Mouse (Mus musculus) heart, embryonic 12.5 days (tissue): ENCODE data around the gene Sh3d19. TPM values are rescaled to one million over a fixed set of nuclear protein-coding genes. Genes with fewer than 3 reads are reported as not detected.

Source experiments
- ATAC-seq: fragments of 200-750 bp; cut with Nextera tagmentation; 2 replicates; pipeline ENCODE4 v1.8.0; 2017; ENCODE audit warnings: moderate TSS enrichment, moderate library complexity; ENCODE audit not compliant: insufficient number of reproducible peaks, low FRiP score
- H3K27ac ChIP-seq: fragments of 300-500 bp; sonication (generic); 2 replicates; pipeline ENCODE4 v1.5.1; 2016; ENCODE audit warnings: mild to moderate bottlenecking, moderate library complexity; ENCODE audit not compliant: poor library complexity, severe bottlenecking
- H3K27me3 ChIP-seq: fragments of 300-500 bp; sonication (generic); replicated peaks from 2 replicates; pipeline ENCODE4 v1.6.1; 2016; ENCODE audit warnings: mild to moderate bottlenecking, moderate library complexity
- H3K36me3 ChIP-seq: fragments of 300-500 bp; sonication (generic); 2 replicates; pipeline ENCODE4 v1.6.1; 2016; ENCODE audit warnings: mild to moderate bottlenecking, moderate library complexity
- H3K4me1 ChIP-seq: fragments of 300-500 bp; sonication (generic); replicated peaks from 2 replicates; pipeline ENCODE4 v1.6.1; 2016; ENCODE audit warnings: mild to moderate bottlenecking
- H3K4me2 ChIP-seq: fragments of 300-500 bp; sonication (generic); 2 replicates; pipeline ENCODE4 v1.6.1; 2016; ENCODE audit warnings: mild to moderate bottlenecking, moderate library complexity
- H3K4me3 ChIP-seq: fragments of 300-500 bp; sonication (generic); 2 replicates; pipeline ENCODE4 v1.5.1; 2016; ENCODE audit warnings: mild to moderate bottlenecking
- H3K9ac ChIP-seq: fragments of 300-500 bp; sonication (generic); 2 replicates; pipeline ENCODE4 v1.6.1; 2016; ENCODE audit warnings: mild to moderate bottlenecking, moderate library complexity
- H3K9me3 ChIP-seq: fragments of 300-500 bp; sonication (generic); replicated peaks from 2 replicates; pipeline ENCODE4 v1.6.1; 2016; ENCODE audit warnings: mild to moderate bottlenecking, moderate library complexity
- WGBS: fragments of 180-500 bp; shearing (Covaris S2); methylation state at CpG from one replicate; pipeline ENCODE4 v1.1.7; 2016; 5-methylcytosine and 5-hydroxymethylcytosine counted together
- polyA plus RNA-seq: library from polyadenylated mRNA; unstranded; fragments of >200 nt; fragmentation: Nextera tagmentation; extraction: Ambion mirVana; gene quantifications from 2 replicates; pipeline ENCODE4 v1.2.1, GENCODE M21; 2016

The Sh3d19 gene
- polyA plus RNA-seq, 1 experiment from 2014 or later = 16.6 TPM

DNA sequence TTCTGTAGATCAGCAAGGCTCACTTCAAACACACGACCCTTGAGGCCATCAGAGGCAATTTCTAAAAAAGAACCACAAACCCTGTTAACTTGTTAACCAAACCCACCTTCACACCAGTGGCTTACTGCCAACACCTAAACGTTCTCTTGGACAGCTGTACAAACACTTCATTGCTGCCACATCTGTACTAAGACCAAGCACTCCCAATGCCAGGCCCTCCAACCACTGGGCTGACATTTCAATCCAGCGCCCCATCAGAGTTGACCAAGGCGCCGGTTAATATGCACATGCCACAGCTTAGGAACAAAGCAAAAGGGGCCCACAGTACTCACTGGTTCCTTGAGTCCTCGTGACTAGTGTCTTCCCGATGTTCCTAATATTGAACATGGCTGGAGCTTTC is 170.5 kb downstream of the Sh3d19 start:
- H3K4me1 ChIP-seq = peaks cover 12% of the 10 kb centered on the region
- H3K9ac ChIP-seq = peak overlapping the region; percentile 98
- peaks cover 45% of the 10 kb centered on the region for H3K36me3 ChIP-seq
- H3K27ac ChIP-seq = peak overlapping the region; percentile 88; the same call in 1 of the 2 replicates
- H3K4me2 ChIP-seq = peak overlapping the region; percentile 96
- 12% methylated on average over 7 of the region's 7 CpGs for WGBS
- no peak for ATAC-seq
- H3K27me3 ChIP-seq = no peaks in the 10 kb centered on the region
- no peaks in the 10 kb centered on the region for H3K9me3 ChIP-seq
- peak overlapping the region; percentile 90 for H3K4me3 ChIP-seq

DNA sequence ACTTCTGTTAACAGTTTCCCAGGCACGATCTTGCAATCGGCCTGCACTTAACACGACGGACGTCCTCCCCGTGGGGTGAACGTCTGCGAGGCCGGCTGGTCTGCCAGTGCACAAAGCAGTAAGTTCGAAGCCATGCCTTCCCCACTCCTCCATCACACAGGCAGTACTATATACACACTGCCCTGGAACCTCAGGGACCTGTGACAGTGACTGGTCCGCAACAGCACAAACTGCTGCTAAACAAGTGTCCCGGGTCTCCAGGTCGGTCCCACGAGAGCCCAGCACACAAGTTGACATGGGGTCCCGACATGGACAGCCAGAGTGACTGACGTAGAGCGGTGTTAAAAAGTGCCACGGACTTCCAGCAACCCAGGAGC is 171.0 kb downstream of the Sh3d19 start:
- peak overlapping the region; percentile 96 for H3K4me2 ChIP-seq
- no peaks in the 10 kb centered on the region for H3K27me3 ChIP-seq
- H3K4me3 ChIP-seq = peak overlapping the region; percentile 90
- no peaks in the 10 kb centered on the region for H3K9me3 ChIP-seq
- peak overlapping the region; percentile 88 for H3K27ac ChIP-seq
- peaks cover 42% of the 10 kb centered on the region for H3K36me3 ChIP-seq
- WGBS = under 1% methylated on average over 18 of the region's 18 CpGs
- peaks cover 12% of the 10 kb centered on the region for H3K4me1 ChIP-seq
- peak; percentile 51 for ATAC-seq
- peak overlapping the region; percentile 98 for H3K9ac ChIP-seq

DNA sequence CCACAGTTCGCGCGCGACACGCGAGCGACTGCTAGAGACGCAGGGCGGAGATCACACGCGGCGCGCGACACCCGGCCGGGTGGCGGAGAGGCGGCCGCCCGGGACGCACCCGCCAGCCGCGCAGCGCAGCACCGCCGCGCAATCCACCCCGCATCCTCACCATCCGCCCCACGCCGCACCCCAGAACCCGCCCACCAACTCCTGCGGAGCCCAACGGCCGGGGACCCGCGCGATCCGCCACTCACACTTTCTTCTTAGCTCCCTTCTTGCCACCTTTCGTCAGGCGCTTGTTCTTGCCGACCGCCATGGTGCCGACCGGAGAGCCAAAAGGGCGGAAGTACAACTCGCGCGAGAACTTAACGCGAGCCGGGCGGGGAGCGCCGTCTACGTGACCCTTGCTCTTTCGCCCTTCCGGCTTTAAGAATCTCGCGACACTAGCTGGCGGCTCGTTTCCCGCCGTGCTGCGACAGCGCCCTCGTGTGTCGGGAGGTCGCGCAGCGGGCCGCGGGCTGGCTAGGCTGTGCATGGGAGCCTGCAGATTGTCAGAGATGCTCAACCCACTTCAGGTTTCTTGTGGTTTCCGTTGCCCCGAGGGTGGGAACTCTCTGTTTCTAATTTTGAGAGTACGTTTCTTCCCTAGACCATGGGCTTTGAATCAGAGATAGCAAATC is 171.5 kb downstream of the Sh3d19 start, which contains the start of gene Rps3a1:
Gene Rps3a1 (minus strand): TSS at position 440 of the 671 bp plus-strand sequence.
- Histone ChIP-seq H3K9ac (peak within 1 kb of the TSS; percentile 98), H3K4me1 (peaks cover 12% of the 10 kb centered on the region), H3K4me2 (peak within 1 kb of the TSS; percentile 96), H3K27ac (peak within 1 kb of the TSS; percentile 88), H3K36me3 (peaks cover 37% of the 10 kb centered on the region), H3K4me3 (peak within 1 kb of the TSS; percentile 90), H3K27me3 (no peaks in the 10 kb centered on the region), H3K9me3 (no peaks in the 10 kb centered on the region)
- ATAC-seq = peak; percentile 95
- under 1% methylated on average over 63 of the region's 77 CpGs for WGBS

GRCm38 (mm10) chr3:86142934-86143317 is 172.0 kb downstream of the Sh3d19 start:
- no peaks in the 10 kb centered on the region for H3K27me3 ChIP-seq
- peaks cover 12% of the 10 kb centered on the region for H3K4me1 ChIP-seq
- WGBS = 39% methylated on average over 6 of the region's 6 CpGs
- peak overlapping the region; percentile 21; the same call in 1 of the 2 replicates for H3K4me2 ChIP-seq
- ATAC-seq = no peak
- H3K27ac ChIP-seq = no peak overlapping the region
- H3K9ac ChIP-seq = peak overlapping the region; percentile 20
- H3K36me3 ChIP-seq = peaks cover 32% of the 10 kb centered on the region
- no peaks in the 10 kb centered on the region for H3K9me3 ChIP-seq
- peak overlapping the region; percentile 90; the same call in 1 of the 2 replicates for H3K4me3 ChIP-seq

DNA sequence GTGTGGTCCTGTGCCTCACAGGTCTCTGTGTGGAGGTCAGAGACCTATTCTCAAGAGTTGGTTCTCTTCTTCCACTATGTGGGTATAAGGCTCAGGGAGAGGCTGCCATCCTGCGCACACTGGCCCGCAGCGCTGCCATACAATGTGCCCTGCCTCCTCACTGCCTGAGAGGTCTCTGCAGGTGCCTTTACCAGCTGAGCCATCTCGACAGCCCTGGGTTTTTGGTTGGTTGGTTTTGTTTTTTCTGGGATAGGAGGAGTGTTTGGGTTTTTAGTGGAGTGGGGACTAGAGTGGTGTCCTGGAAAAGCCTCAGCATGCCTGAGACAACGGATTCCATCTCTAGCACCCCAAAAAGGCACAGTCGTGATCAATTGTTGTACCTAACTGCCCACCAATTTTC is 172.4 kb downstream of the Sh3d19 start:
- 82% methylated on average over 6 of the region's 6 CpGs for WGBS

GRCm38 (mm10) chr3:86149063-86149462 is 178.2 kb downstream of the Sh3d19 start:
- no peak for ATAC-seq
- no peak overlapping the region for H3K9ac ChIP-seq
- H3K27me3 ChIP-seq = no peaks in the 10 kb centered on the region
- no peak overlapping the region for H3K4me2 ChIP-seq
- no peaks in the 10 kb centered on the region for H3K36me3 ChIP-seq
- H3K4me3 ChIP-seq = no peak overlapping the region
- no peaks in the 10 kb centered on the region for H3K4me1 ChIP-seq
- H3K27ac ChIP-seq = no peak overlapping the region
- no peaks in the 10 kb centered on the region for H3K9me3 ChIP-seq
- WGBS = 76% methylated on average over 6 of the region's 6 CpGs

More for the DNA sequence above, 172.4 kb downstream of the Sh3d19 start:
- no peak for ATAC-seq
- H3K4me2 ChIP-seq = no peak overlapping the region
- H3K9me3 ChIP-seq = no peaks in the 10 kb centered on the region
- H3K27ac ChIP-seq = no peak overlapping the region
- H3K9ac ChIP-seq = peak overlapping the region; percentile 20; the same call in 1 of the 2 replicates
- H3K4me1 ChIP-seq = peaks cover 12% of the 10 kb centered on the region
- H3K36me3 ChIP-seq = peaks cover 28% of the 10 kb centered on the region
- H3K27me3 ChIP-seq = no peaks in the 10 kb centered on the region
- no peak overlapping the region for H3K4me3 ChIP-seq

DNA sequence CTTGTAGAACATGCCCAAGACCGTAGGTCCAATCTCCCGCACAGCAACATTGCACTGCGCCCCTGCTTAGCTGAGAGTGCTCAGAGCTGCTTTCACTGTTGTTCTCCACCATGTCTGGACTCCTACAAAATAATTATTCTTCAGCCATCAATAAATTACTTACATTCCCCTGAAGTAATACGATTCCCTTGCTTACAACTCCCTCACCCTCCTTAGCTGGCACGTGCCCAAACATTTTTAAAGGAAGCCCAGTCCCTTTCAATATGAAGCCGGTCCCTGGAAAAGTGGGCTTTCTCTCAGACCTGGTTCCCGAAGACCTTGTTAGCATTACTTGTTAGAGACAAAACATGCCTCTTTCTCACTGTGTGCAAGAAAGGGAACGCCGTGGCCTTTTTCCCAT is 178.6 kb downstream of the Sh3d19 start:
- H3K27me3 ChIP-seq = no peaks in the 10 kb centered on the region
- H3K4me3 ChIP-seq = no peak overlapping the region
- no peak overlapping the region for H3K4me2 ChIP-seq
- ATAC-seq = no peak
- no peaks in the 10 kb centered on the region for H3K9me3 ChIP-seq
- 80% methylated on average over 9 of the region's 9 CpGs for WGBS
- no peaks in the 10 kb centered on the region for H3K4me1 ChIP-seq
- H3K27ac ChIP-seq = no peak overlapping the region
- H3K9ac ChIP-seq = no peak overlapping the region
- H3K36me3 ChIP-seq = no peaks in the 10 kb centered on the region

DNA sequence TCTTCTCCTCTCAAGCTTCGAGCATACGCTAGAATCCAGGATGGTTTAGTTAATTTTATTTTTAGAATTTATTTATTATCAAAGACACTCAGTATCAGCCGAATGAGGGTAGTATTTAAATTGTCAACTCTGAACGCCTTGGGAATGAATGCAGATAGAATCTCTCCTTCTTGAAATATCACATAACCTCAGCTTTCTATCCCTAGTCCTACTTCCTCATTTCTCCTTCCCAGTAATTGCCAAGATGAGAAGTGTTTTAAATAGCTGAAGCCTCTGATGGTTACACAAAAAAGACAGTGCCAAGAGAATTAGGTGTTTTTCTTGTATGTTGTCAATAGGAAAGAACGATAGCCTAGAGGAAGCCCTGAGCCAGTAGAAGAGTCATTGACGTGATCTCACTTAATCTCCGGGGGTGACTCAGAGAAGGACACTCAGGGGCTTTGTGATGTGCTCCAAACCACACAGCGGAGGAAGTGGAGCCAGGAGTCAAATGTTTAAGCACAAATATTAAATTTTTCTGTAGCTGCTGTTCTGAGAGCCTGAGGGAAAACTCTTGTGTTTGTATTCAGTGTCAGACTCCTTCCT is 198.0 kb downstream of the Sh3d19 start:
- no peaks in the 10 kb centered on the region for H3K36me3 ChIP-seq
- no peak overlapping the region for H3K4me3 ChIP-seq
- H3K4me2 ChIP-seq = no peak overlapping the region
- H3K27ac ChIP-seq = no peak overlapping the region
- H3K9me3 ChIP-seq = no peaks in the 10 kb centered on the region
- H3K27me3 ChIP-seq = no peaks in the 10 kb centered on the region
- no peaks in the 10 kb centered on the region for H3K4me1 ChIP-seq
- no peak overlapping the region for H3K9ac ChIP-seq
- ATAC-seq = no peak
- WGBS = 70% methylated on average over 8 of the region's 8 CpGs

DNA sequence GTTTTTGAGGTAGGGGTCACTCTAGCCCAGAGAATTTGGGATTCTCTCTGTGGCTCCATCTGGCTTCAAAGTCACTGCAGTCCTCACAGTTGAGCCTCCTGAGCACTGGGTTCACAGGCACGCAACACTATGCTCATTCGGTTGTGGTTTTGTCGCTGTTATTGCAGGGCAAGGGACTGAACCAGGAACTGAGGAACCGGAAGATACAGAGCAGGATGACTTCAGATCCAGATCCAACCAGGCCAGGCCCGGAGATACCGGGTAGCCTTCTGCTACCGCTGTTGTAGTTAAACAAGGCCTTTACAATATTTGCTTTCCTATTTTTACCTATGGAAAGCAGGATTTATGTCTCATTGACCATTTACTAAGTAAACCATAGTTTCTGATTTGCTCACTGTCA is 208.8 kb downstream of the Sh3d19 start:
- no peak overlapping the region for H3K9ac ChIP-seq
- no peak overlapping the region for H3K4me2 ChIP-seq
- H3K27ac ChIP-seq = no peak overlapping the region
- H3K27me3 ChIP-seq = no peaks in the 10 kb centered on the region
- H3K9me3 ChIP-seq = no peaks in the 10 kb centered on the region
- ATAC-seq = no peak
- H3K36me3 ChIP-seq = no peaks in the 10 kb centered on the region
- H3K4me1 ChIP-seq = no peaks in the 10 kb centered on the region
- H3K4me3 ChIP-seq = no peak overlapping the region
- WGBS = 87% methylated on average over 7 of the region's 7 CpGs
